Mouse (Mus musculus) heart, adult 2 months (tissue): Measurements from ENCODE around the gene Scarf1.

Experiments
- CTCF ChIP-seq: fragments of 200-600 bp; IDR thresholded peaks from 2 replicates; pipeline ENCODE4 v1.8.1; 2022; ENCODE audit warnings: antibody characterized with exemption, mild to moderate bottlenecking, moderate library complexity
- POLR2A ChIP-seq: fragments of 200-500 bp; IDR thresholded peaks from 2 replicates; pipeline ENCODE4 v1.6.1; 2011; ENCODE audit warnings: mild to moderate bottlenecking, low read depth, low read length, control low read depth; ENCODE audit not compliant: insufficient read depth

GRCm38 (mm10) chr11:75533314-75534015 lies 20.1 kb downstream of the Scarf1 start:
- TF ChIP-seq CTCF (no peak), POLR2A (0 out of 2 replicates have a peak, but pooled peaks have one; percentile 5)
